Mouse (Mus musculus) lung, embryonic 15.5 days (tissue): Measurements from ENCODE around the gene Jchain. TPM values are rescaled to one million over a fixed set of nuclear protein-coding genes. Genes with fewer than 3 reads are reported as not detected.

Source experiments
- ATAC-seq: fragments of 200-750 bp; cut with Nextera tagmentation; 2 replicates; pipeline ENCODE4 v1.8.0; 2017; ENCODE audit warnings: moderate number of reproducible peaks, borderline replicate concordance; ENCODE audit not compliant: low FRiP score, low TSS enrichment; ENCODE audit errors: extremely low read depth
- H3K27ac ChIP-seq: fragments of 300-500 bp; sonication (generic); 2 replicates; pipeline ENCODE4 v1.5.1; 2015; ENCODE audit warnings: moderate library complexity, mild to moderate bottlenecking, inconsistent platforms
- H3K27me3 ChIP-seq: fragments of 300-500 bp; sonication (generic); 2 replicates; pipeline ENCODE4 v1.6.1; 2015; ENCODE audit warnings: inconsistent platforms
- H3K36me3 ChIP-seq: fragments of 300-500 bp; sonication (generic); 2 replicates; pipeline ENCODE4 v1.6.1; 2015; ENCODE audit warnings: inconsistent platforms
- H3K4me1 ChIP-seq: fragments of 300-500 bp; sonication (generic); 2 replicates; pipeline ENCODE4 v1.6.1; 2015; ENCODE audit warnings: inconsistent platforms
- H3K4me2 ChIP-seq: fragments of 300-500 bp; sonication (generic); 2 replicates; pipeline ENCODE4 v1.6.1; 2015; ENCODE audit warnings: inconsistent platforms, mild to moderate bottlenecking, moderate library complexity
- H3K4me3 ChIP-seq: fragments of 300-500 bp; sonication (generic); 2 replicates; pipeline ENCODE4 v1.5.1; 2015; ENCODE audit warnings: mild to moderate bottlenecking, inconsistent platforms
- H3K9ac ChIP-seq: fragments of 300-500 bp; sonication (generic); 2 replicates; pipeline ENCODE4 v1.6.1; 2015; ENCODE audit warnings: inconsistent platforms
- H3K9me3 ChIP-seq: fragments of 300-500 bp; sonication (generic); 2 replicates; pipeline ENCODE4 v1.6.1; 2016; ENCODE audit warnings: inconsistent platforms
- WGBS: fragments of 180-500 bp; shearing (Covaris S2); methylation state at CpG from one replicate; pipeline ENCODE4 v1.1.7; 2015; 5-methylcytosine and 5-hydroxymethylcytosine counted together
- polyA plus RNA-seq: library from polyadenylated mRNA; unstranded; fragments of >200 nt; fragmentation: Nextera tagmentation; extraction: Ambion mirVana; gene quantifications from 2 replicates; pipeline ENCODE4 v1.2.1, GENCODE M21; 2015

Gene Jchain
- polyA plus RNA-seq, result 0.11 TPM in 1 of 2 replicates, not detected in the other

DNA sequence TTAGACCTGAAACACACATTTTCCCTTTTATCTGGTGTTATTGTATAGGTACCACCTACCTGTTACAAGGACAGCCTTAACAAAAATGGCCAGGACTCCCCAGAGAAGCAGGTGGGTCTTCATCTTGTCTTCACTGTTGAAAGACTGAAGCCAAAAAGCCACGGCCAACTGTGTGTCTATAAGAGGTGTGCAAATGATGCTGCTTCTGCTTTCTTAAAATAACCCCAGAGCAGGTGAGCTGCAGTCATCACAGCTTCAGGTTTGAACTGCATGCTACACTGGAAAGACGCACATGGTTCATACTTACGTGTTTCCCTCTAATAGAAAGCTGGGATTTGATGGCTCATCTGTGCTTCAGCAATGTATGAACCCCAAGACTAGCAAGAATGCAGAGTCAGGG is at the start of gene Jchain:
TSS of gene Jchain (minus strand) at position 235 of the 400 bp plus-strand sequence.
- H3K4me3 ChIP-seq, result no peak within 1 kb of the TSS

DNA sequence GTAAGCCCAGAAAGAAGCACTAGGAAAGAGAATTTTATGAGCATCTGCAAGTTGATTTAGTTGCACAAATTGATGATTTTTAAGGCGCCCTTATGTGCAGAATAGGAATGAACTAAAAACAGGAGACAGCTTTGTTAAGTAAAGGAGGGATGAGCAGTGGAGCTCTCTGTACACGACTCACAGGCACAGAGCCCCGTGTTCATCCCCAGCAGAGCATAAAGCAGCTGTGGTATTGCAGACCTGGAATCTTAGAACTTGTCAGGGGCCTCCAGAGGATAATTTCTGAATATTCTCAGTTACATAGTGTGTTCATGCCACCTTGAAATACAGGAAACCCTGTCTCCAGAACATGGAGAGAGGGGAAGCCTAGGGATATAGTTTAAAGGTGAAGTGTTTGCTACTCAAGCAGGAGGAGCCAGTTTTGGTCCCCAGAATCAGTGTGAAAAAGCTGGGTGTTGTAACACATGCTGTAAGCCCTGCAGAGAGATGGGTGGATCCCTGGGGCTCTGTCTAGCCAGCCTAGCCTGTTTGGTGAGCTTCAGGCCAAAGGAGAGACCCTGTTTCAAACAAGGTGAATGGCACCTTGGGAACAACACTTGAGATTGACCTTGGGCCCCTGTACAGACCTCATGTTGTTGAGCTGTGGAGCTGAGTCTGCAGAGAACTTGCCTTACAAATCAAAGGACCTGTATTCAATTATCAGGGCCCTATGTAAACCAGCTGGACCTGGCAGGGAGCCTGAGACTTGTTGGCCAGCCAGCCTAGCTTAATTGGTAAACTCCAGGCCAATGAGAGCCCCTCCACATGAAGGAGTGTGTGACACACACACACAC is 48.0 kb upstream of the Jchain start:
- no peak; the same call in 1 of the 2 replicates for ATAC-seq
- 56% methylated on average over 3 of the region's 3 CpGs for WGBS
- peaks cover 7% of the 10 kb centered on the region for H3K4me1 ChIP-seq
- peaks cover 1% of the 10 kb centered on the region; the same call in 1 of the 2 replicates for H3K36me3 ChIP-seq
- no peak overlapping the region for H3K4me2 ChIP-seq
- no peaks in the 10 kb centered on the region for H3K9me3 ChIP-seq
- 0 out of 2 replicates have a peak overlapping the region, but pooled peaks have one; percentile 15 for H3K27ac ChIP-seq
- no peak overlapping the region for H3K4me3 ChIP-seq
- no peak overlapping the region for H3K9ac ChIP-seq
- no peaks in the 10 kb centered on the region for H3K27me3 ChIP-seq

More for the DNA sequence above, at the start of gene Jchain:
- no peaks in the 10 kb centered on the region for H3K36me3 ChIP-seq
- H3K27me3 ChIP-seq, result no peaks in the 10 kb centered on the region
- H3K4me1 ChIP-seq, result no peaks in the 10 kb centered on the region
- no peak for ATAC-seq
- no peaks in the 10 kb centered on the region for H3K9me3 ChIP-seq
- 84% methylated on average over 3 of the region's 3 CpGs for WGBS
- no peak within 1 kb of the TSS for H3K9ac ChIP-seq
- no peak within 1 kb of the TSS for H3K27ac ChIP-seq
- no peak within 1 kb of the TSS for H3K4me2 ChIP-seq

GRCm38 (mm10) chr5:88574829-88575228 is 47.1 kb upstream of the Jchain start:
- Histone ChIP-seq H3K36me3 (peaks cover 4% of the 10 kb centered on the region; the same call in 1 of the 2 replicates), H3K9ac (no peak overlapping the region), H3K4me3 (no peak overlapping the region), H3K4me2 (no peak overlapping the region), H3K27ac (no peak overlapping the region), H3K4me1 (peaks cover 7% of the 10 kb centered on the region), H3K27me3 (no peaks in the 10 kb centered on the region), H3K9me3 (no peaks in the 10 kb centered on the region)
- WGBS, result 88% methylated on average over 3 of the region's 3 CpGs
- no peak for ATAC-seq

DNA sequence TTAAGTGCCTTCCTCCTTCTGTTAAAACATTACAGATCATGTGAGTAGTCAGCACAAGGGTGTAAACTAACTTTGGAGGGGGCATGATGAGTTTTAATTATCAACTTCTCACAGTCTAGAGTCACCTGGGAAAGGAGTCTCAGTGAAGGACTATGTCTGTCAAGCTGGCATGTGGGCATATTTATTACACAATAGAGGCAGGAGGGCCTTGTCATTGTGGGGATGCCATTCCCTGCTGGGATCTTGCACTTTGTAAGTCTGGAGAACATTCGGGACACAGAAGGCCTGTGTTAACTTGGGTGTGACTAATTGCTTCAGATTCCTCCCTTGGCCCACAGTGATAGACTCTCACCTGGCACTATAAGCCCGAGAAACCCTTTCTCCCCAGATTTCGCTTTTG is 41.9 kb upstream of the Jchain start:
- Histone ChIP-seq H3K4me3 (no peak overlapping the region), H3K9ac (no peak overlapping the region), H3K4me2 (no peak overlapping the region), H3K27me3 (no peaks in the 10 kb centered on the region), H3K9me3 (no peaks in the 10 kb centered on the region), H3K27ac (no peak overlapping the region), H3K4me1 (peaks cover 12% of the 10 kb centered on the region), H3K36me3 (peaks cover 4% of the 10 kb centered on the region; the same call in 1 of the 2 replicates)
- WGBS, result 95% methylated on average over 3 of the region's 3 CpGs
- no peak for ATAC-seq

DNA sequence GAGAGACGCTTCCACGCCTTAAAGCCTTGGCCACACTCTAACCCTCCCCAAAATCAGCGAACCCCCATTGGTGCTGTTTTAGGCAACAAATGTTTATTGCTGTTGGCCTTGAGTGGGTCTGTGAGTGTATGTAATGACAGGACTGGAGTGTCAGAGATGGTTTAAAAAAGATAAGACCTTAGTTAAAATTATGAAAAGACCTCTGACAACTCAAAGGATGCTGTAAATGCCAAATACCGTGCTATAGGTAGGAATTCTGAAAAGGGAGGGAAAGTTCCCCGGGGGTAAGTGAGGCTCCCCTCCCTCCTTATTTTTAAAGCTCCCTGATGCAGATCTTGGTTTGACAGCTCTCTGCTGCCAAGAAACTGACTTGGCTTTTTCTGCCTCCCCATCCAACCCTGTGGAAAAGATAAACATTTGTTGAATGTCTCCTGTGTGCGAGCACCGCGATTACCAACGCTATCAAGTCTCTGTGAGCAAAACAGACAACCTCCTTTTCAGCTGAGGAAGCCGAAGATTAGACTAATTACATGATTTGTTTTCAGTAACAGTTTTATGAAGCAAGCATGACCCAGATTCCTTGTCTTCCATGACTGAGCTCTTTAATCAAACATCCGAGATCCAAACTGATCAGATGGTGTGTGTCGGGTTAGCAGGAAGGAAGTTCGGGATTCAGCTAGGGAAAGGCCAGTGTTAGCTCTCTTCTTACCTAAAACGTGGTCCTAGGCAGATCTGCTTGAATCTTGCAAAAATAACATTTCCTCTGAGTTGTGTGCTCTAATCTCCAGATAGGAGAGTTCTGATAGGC is 38.5 kb upstream of the Jchain start:
- Histone ChIP-seq H3K4me1 (peaks cover 12% of the 10 kb centered on the region), H3K27me3 (no peaks in the 10 kb centered on the region), H3K27ac (peak overlapping the region; percentile 92), H3K4me3 (peak overlapping the region; percentile 89), H3K4me2 (peak overlapping the region; percentile 76), H3K9me3 (no peaks in the 10 kb centered on the region), H3K9ac (peak overlapping the region; percentile 60), H3K36me3 (peaks cover 4% of the 10 kb centered on the region; the same call in 1 of the 2 replicates)
- ATAC-seq, result no peak
- WGBS, result 2% methylated on average over 14 of the region's 14 CpGs

- Histone ChIP-seq H3K4me1 (peaks cover 12% of the 10 kb centered on the region), H3K9me3 (no peaks in the 10 kb centered on the region), H3K4me2 (peak overlapping the region; percentile 76), H3K9ac (peak overlapping the region; percentile 60), H3K36me3 (no peaks in the 10 kb centered on the region), H3K4me3 (peak overlapping the region; percentile 89), H3K27me3 (no peaks in the 10 kb centered on the region), H3K27ac (peak overlapping the region; percentile 92)
- WGBS, result under 1% methylated on average over 100 of the region's 119 CpGs
- ATAC-seq, result peak; percentile 81
Observed at GRCm38 (mm10) chr5:88565148-88566033, 37.7 kb upstream of the Jchain start.

- Histone ChIP-seq H3K27ac (peak within 1 kb of the TSS; percentile 92), H3K9me3 (no peaks in the 10 kb centered on the region), H3K9ac (peak within 1 kb of the TSS; percentile 60), H3K36me3 (no peaks in the 10 kb centered on the region), H3K4me2 (peak within 1 kb of the TSS; percentile 76), H3K4me1 (peaks cover 12% of the 10 kb centered on the region), H3K27me3 (no peaks in the 10 kb centered on the region), H3K4me3 (peak within 1 kb of the TSS; percentile 89)
- under 1% methylated on average over 55 of the region's 71 CpGs for WGBS
- peak; percentile 92 for ATAC-seq
Observed at GRCm38 (mm10) chr5:88564501-88565147, 36.9 kb upstream of the Jchain start, which contains the start of gene Rufy3. Gene Rufy3 (plus strand): TSS chr5:88565040.

DNA sequence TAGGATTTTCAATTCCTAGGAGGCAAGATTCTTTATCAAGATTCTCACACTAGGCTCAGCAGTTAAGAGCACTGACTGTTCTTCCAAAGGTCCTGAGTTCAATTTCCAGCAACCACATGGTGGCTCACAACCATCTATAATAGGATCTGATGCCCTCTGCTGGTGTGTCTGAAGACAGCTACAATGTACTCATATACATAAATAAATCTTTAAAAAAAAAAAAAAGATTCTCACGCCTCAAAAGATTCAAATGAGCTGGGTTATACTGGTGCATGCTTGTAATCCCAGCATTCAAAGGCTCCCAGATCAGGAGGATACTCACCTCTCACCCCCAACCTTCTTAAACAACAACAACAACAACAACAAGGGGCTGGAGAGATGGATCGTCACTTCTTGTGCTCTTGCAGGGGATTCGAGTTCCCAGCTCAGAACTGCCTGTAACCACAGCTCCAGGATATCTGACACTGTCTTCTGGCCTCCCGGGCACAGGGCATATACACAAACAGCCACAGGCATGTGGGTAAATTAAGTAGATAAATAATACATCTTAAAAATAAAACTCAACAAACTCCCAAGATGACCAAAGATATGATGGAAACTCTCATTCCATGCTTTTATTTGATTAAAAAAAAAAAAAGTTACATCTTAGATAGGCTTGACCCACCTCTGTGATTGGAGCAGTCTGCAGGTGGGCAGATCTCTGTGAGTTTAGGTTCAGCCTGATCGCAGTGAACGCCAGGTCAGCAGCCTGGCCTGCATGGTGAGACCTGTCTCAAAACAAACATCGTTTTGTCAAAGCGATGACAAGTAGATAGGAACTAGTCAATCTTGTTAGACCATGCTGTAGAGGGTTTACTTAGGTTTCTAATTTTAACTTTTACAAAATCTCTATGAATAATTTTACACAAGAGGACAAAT is 35.4 kb upstream of the Jchain start:
- ATAC-seq, result no peak
- H3K9ac ChIP-seq, result no peak overlapping the region
- no peaks in the 10 kb centered on the region for H3K9me3 ChIP-seq
- no peaks in the 10 kb centered on the region for H3K27me3 ChIP-seq
- H3K36me3 ChIP-seq, result no peaks in the 10 kb centered on the region
- peaks cover 12% of the 10 kb centered on the region for H3K4me1 ChIP-seq
- no peak overlapping the region for H3K27ac ChIP-seq
- WGBS, result 52% methylated on average over 8 of the region's 8 CpGs
- no peak overlapping the region for H3K4me2 ChIP-seq
- H3K4me3 ChIP-seq, result no peak overlapping the region

- Histone ChIP-seq H3K9me3 (no peaks in the 10 kb centered on the region), H3K9ac (no peak overlapping the region), H3K27me3 (no peaks in the 10 kb centered on the region), H3K4me2 (no peak overlapping the region), H3K27ac (no peak overlapping the region), H3K4me3 (no peak overlapping the region), H3K36me3 (peaks cover 7% of the 10 kb centered on the region; the same call in 1 of the 2 replicates), H3K4me1 (peaks cover 4% of the 10 kb centered on the region; the same call in 1 of the 2 replicates)
- WGBS, result 79% methylated on average over 9 of the region's 9 CpGs
- no peak for ATAC-seq
Observed at GRCm38 (mm10) chr5:88561080-88561814, 33.6 kb upstream of the Jchain start.
